Mouse (Mus musculus): ENCODE results near the gene Gas6.

GRCm38 (mm10) chr8:13521392-13521791 lies 27.1 kb upstream of the Gas6 start:
- TF ChIP-seq CTCF (IDR thresholded peaks at IDR 0.05; ENCODE audit: extremely low read depth, insufficient read depth, low read length) (no peak), POLR2A (IDR thresholded peaks at IDR 0.05; ENCODE audit: extremely low read depth, insufficient read depth, low read length) (no peak)
